Mouse (Mus musculus) adrenal gland, postnatal 10 days (tissue): Measurements from ENCODE around the gene Sp110. TPM values are rescaled to one million over a fixed set of nuclear protein-coding genes. Genes with fewer than 3 reads are reported as not detected.
"Not testable (repeated sequence)": the region's sequence is repeated elsewhere in the genome, so short reads cannot be mapped to it uniquely, and the experiment has no call there.

Source experiments
- DNase-seq: peaks from one replicate; pipeline ENCODE4 v3.0.0; 2021; ENCODE audit warnings: mixed read lengths
- long read RNA-seq, 2 experiments: library from polyadenylated mRNA; stranded (forward); transcript quantifications; one replicate each; pipeline ENCODE4 v2.0.0; 2021
- total RNA-seq, 2 experiments: library from RNA; stranded (reverse); gene quantifications; 2 replicates each; pipeline ENCODE4 v1.2.3; 2021

The Sp110 gene
- total RNA-seq = 1 to 10 TPM; 4.2 to 4.5 TPM
- long read RNA-seq, experiment 1, partial matches to known transcripts = 1 of 5 reads
- long read RNA-seq, experiment 1, other reads (novel, unspliced or antisense) = 4 of 5 reads
- long read RNA-seq, experiment 2, partial matches to known transcripts = 0 of 1 reads
- long read RNA-seq, experiment 2, other reads (novel, unspliced or antisense) = 0 of 1 reads

- DNase-seq = not testable (repeated sequence)
Measured at GRCm38 (mm10) chr1:85598271-85599012, at the start of gene Sp110. TSS of gene Sp110 (minus strand) at chr1:85598817.

- DNase-seq = peak; percentile 16
Measured at GRCm38 (mm10) chr1:85638144-85638543, 39.5 kb upstream of the Sp110 start.

- DNase-seq = not testable (repeated sequence)
Measured at GRCm38 (mm10) chr1:85636936-85637335, 38.3 kb upstream of the Sp110 start.

GRCm38 (mm10) chr1:85618689-85619088 is 20.1 kb upstream of the Sp110 start:
- not testable (repeated sequence) for DNase-seq

- DNase-seq = not testable (repeated sequence)
Measured at GRCm38 (mm10) chr1:85617161-85617560, 18.5 kb upstream of the Sp110 start.

GRCm38 (mm10) chr1:85615819-85616218 is 17.2 kb upstream of the Sp110 start:
- DNase-seq = not testable (repeated sequence)

- DNase-seq = not testable (repeated sequence)
Measured at GRCm38 (mm10) chr1:85615096-85615495, 16.5 kb upstream of the Sp110 start.

- DNase-seq = not testable (repeated sequence)
Measured at GRCm38 (mm10) chr1:85610581-85610980, 12.0 kb upstream of the Sp110 start.

- DNase-seq = not testable (repeated sequence)
Measured at GRCm38 (mm10) chr1:85608361-85608760, 9.7 kb upstream of the Sp110 start.

GRCm38 (mm10) chr1:85604341-85604740 is 5.7 kb upstream of the Sp110 start:
- DNase-seq = not testable (repeated sequence)

GRCm38 (mm10) chr1:85600794-85601193 is 2.2 kb upstream of the Sp110 start:
- peak; percentile 13 for DNase-seq

- not testable (repeated sequence) for DNase-seq
Measured at GRCm38 (mm10) chr1:85600078-85600477, 1.5 kb upstream of the Sp110 start, which contains the start of gene Sp140. TSS of gene Sp140 (plus strand) at chr1:85600378.

GRCm38 (mm10) chr1:85592526-85592925 is 6.1 kb downstream of the Sp110 start:
- DNase-seq = not testable (repeated sequence)

- not testable (repeated sequence) for DNase-seq
Measured at GRCm38 (mm10) chr1:85588697-85589096, 9.9 kb downstream of the Sp110 start.

- DNase-seq = not testable (repeated sequence)
Measured at GRCm38 (mm10) chr1:85581518-85581917, 17.1 kb downstream of the Sp110 start.

- not testable (repeated sequence) for DNase-seq
Measured at GRCm38 (mm10) chr1:85580578-85580977, 18.0 kb downstream of the Sp110 start.

- not testable (repeated sequence) for DNase-seq
Measured at GRCm38 (mm10) chr1:85580148-85580534, 18.5 kb downstream of the Sp110 start.

GRCm38 (mm10) chr1:85579199-85580147 is 19.1 kb downstream of the Sp110 start:
- DNase-seq = not testable (repeated sequence)

GRCm38 (mm10) chr1:85578372-85579010 is 20.1 kb downstream of the Sp110 start:
- not testable (repeated sequence) for DNase-seq

- not testable (repeated sequence) for DNase-seq
Measured at GRCm38 (mm10) chr1:85575376-85575775, 23.2 kb downstream of the Sp110 start, which contains the start of gene G530012D18Rik. TSS of gene G530012D18Rik (plus strand) at chr1:85575676.

- DNase-seq = not testable (repeated sequence)
Measured at GRCm38 (mm10) chr1:85573554-85573953, 25.1 kb downstream of the Sp110 start.

GRCm38 (mm10) chr1:85555261-85555660 is 43.4 kb downstream of the Sp110 start:
- peak; percentile 8 for DNase-seq
